Mouse (Mus musculus) limb, embryonic 12.5 days (tissue): ENCODE results near the gene Apoc4. TPM values are rescaled to one million over a fixed set of nuclear protein-coding genes. Genes with fewer than 3 reads are reported as not detected.
"Not testable (repeated sequence)": the region's sequence is repeated elsewhere in the genome, so short reads cannot be mapped to it uniquely, and the experiment has no call there.

Source experiments
- ATAC-seq: fragments of 200-750 bp; cut with Nextera tagmentation; 2 replicates; pipeline ENCODE4 v1.8.0; 2017; ENCODE audit warnings: low read depth, moderate TSS enrichment; ENCODE audit not compliant: insufficient number of reproducible peaks, insufficient read depth, low FRiP score, low TSS enrichment
- H3K27ac ChIP-seq: fragments of 300-500 bp; sonication (generic); 2 replicates; pipeline ENCODE4 v1.5.1; 2016; ENCODE audit warnings: mild to moderate bottlenecking, moderate library complexity
- H3K27me3 ChIP-seq: fragments of 300-500 bp; sonication (generic); 2 replicates; pipeline ENCODE4 v1.6.1; 2016; ENCODE audit warnings: mild to moderate bottlenecking, moderate library complexity
- H3K36me3 ChIP-seq: fragments of 300-500 bp; sonication (generic); 2 replicates; pipeline ENCODE4 v1.6.1; 2016; ENCODE audit warnings: mild to moderate bottlenecking, moderate library complexity
- H3K4me1 ChIP-seq: fragments of 300-500 bp; sonication (generic); replicated peaks from 2 replicates; pipeline ENCODE4 v1.6.1; 2016
- H3K4me2 ChIP-seq: fragments of 300-500 bp; sonication (generic); 2 replicates; pipeline ENCODE4 v1.6.1; 2016; ENCODE audit warnings: mild to moderate bottlenecking, moderate library complexity
- H3K4me3 ChIP-seq: fragments of 300-500 bp; sonication (generic); replicated peaks from 2 replicates; pipeline ENCODE4 v1.5.1; 2016; ENCODE audit warnings: mild to moderate bottlenecking
- H3K9ac ChIP-seq: fragments of 300-500 bp; sonication (generic); replicated peaks from 2 replicates; pipeline ENCODE4 v1.6.1; 2016; ENCODE audit warnings: mild to moderate bottlenecking, moderate library complexity
- H3K9me3 ChIP-seq: fragments of 300-500 bp; sonication (generic); 2 replicates; pipeline ENCODE4 v1.6.1; 2016; ENCODE audit warnings: mild to moderate bottlenecking, moderate library complexity
- WGBS: fragments of 180-500 bp; shearing (Covaris S2); methylation state at CpG from one replicate; pipeline ENCODE4 v1.1.7; 2016; 5-methylcytosine and 5-hydroxymethylcytosine counted together
- polyA plus RNA-seq: library from polyadenylated mRNA; unstranded; fragments of >200 nt; fragmentation: Nextera tagmentation; extraction: Ambion mirVana; gene quantifications from 2 replicates; pipeline ENCODE4 v1.2.1, GENCODE M21; 2016

Gene Apoc4
- polyA plus RNA-seq, 1 experiment from 2014 or later = not detected

GRCm38 (mm10) chr7:19690845-19691244, 9.6 kb upstream of the Apoc4 start:
- ATAC-seq = no peak
- Histone ChIP-seq H3K4me2 (no peak overlapping the region), H3K9me3 (no peaks in the 10 kb centered on the region), H3K27ac (no peak overlapping the region), H3K4me3 (no peak overlapping the region), H3K4me1 (peaks cover 6% of the 10 kb centered on the region), H3K36me3 (peaks cover under 1% of the 10 kb centered on the region; the same call in 1 of the 2 replicates), H3K9ac (no peak overlapping the region), H3K27me3 (no peaks in the 10 kb centered on the region; the same call in 1 of the 2 replicates)
- 88% methylated on average over 4 of the region's 4 CpGs for WGBS

- no peak overlapping the region for H3K4me3 ChIP-seq
- 88% methylated on average over 2 of the region's 2 CpGs for WGBS
- H3K9me3 ChIP-seq = no peaks in the 10 kb centered on the region
- no peak overlapping the region for H3K9ac ChIP-seq
- no peaks in the 10 kb centered on the region; the same call in 1 of the 2 replicates for H3K27me3 ChIP-seq
- no peak overlapping the region for H3K27ac ChIP-seq
- H3K4me1 ChIP-seq = peaks cover 6% of the 10 kb centered on the region
- ATAC-seq = no peak
- no peaks in the 10 kb centered on the region for H3K36me3 ChIP-seq
- H3K4me2 ChIP-seq = no peak overlapping the region
Measured at GRCm38 (mm10) chr7:19688611-19689010, 7.3 kb upstream of the Apoc4 start.

GRCm38 (mm10) chr7:19688101-19688500, 6.8 kb upstream of the Apoc4 start:
- no peak overlapping the region for H3K4me3 ChIP-seq
- H3K9me3 ChIP-seq = no peaks in the 10 kb centered on the region
- H3K36me3 ChIP-seq = no peaks in the 10 kb centered on the region
- peaks cover 1% of the 10 kb centered on the region for H3K4me1 ChIP-seq
- no peaks in the 10 kb centered on the region for H3K27me3 ChIP-seq
- no peak for ATAC-seq
- H3K27ac ChIP-seq = no peak overlapping the region
- no peak overlapping the region for H3K4me2 ChIP-seq
- WGBS = 89% methylated on average over 10 of the region's 10 CpGs
- H3K9ac ChIP-seq = no peak overlapping the region

- not testable (repeated sequence) for H3K36me3 ChIP-seq, H3K27ac ChIP-seq, H3K4me1 ChIP-seq, H3K4me3 ChIP-seq, ATAC-seq, H3K9ac ChIP-seq, H3K9me3 ChIP-seq, H3K4me2 ChIP-seq, H3K27me3 ChIP-seq
- WGBS = 73% methylated on average over 8 of the region's 8 CpGs
Measured at GRCm38 (mm10) chr7:19686927-19687583, 5.8 kb upstream of the Apoc4 start.

- Histone ChIP-seq H3K9me3 (no peaks in the 10 kb centered on the region), H3K4me2 (no peak overlapping the region), H3K4me3 (no peak overlapping the region), H3K27ac (no peak overlapping the region), H3K9ac (no peak overlapping the region), H3K4me1 (no peaks in the 10 kb centered on the region), H3K36me3 (no peaks in the 10 kb centered on the region), H3K27me3 (no peaks in the 10 kb centered on the region)
- ATAC-seq = no peak
- WGBS = 81% methylated on average over 6 of the region's 6 CpGs
Measured at GRCm38 (mm10) chr7:19686521-19686920, 5.2 kb upstream of the Apoc4 start.

- H3K9ac ChIP-seq = no peak overlapping the region
- 71% methylated on average over 4 of the region's 4 CpGs for WGBS
- H3K4me1 ChIP-seq = no peaks in the 10 kb centered on the region
- H3K4me3 ChIP-seq = no peak overlapping the region
- no peaks in the 10 kb centered on the region for H3K9me3 ChIP-seq
- no peaks in the 10 kb centered on the region for H3K36me3 ChIP-seq
- no peak for ATAC-seq
- H3K27me3 ChIP-seq = no peaks in the 10 kb centered on the region
- no peak overlapping the region for H3K4me2 ChIP-seq
- no peak overlapping the region for H3K27ac ChIP-seq
Measured at GRCm38 (mm10) chr7:19685374-19685773, 4.1 kb upstream of the Apoc4 start.

GRCm38 (mm10) chr7:19683771-19684201, 2.5 kb upstream of the Apoc4 start:
- no peak for ATAC-seq
- 94% methylated on average over 6 of the region's 6 CpGs for WGBS
- H3K27ac ChIP-seq = no peak overlapping the region
- H3K4me3 ChIP-seq = no peak overlapping the region
- no peaks in the 10 kb centered on the region for H3K9me3 ChIP-seq
- H3K4me2 ChIP-seq = no peak overlapping the region
- H3K36me3 ChIP-seq = no peaks in the 10 kb centered on the region
- H3K27me3 ChIP-seq = no peaks in the 10 kb centered on the region
- no peaks in the 10 kb centered on the region for H3K4me1 ChIP-seq
- no peak overlapping the region for H3K9ac ChIP-seq

- Histone ChIP-seq H3K4me2 (no peak overlapping the region), H3K9ac (0 out of 2 replicates have a peak overlapping the region, but pooled peaks have one; percentile 31), H3K27ac (no peak overlapping the region)
Measured at GRCm38 (mm10) chr7:19682979-19683378, 1.7 kb upstream of the Apoc4 start.

GRCm38 (mm10) chr7:19680702-19681101, 577 bp downstream of the Apoc4 start:
- Histone ChIP-seq H3K4me1 (no peaks in the 10 kb centered on the region), H3K36me3 (no peaks in the 10 kb centered on the region), H3K9ac (no peak overlapping the region), H3K4me3 (no peak overlapping the region), H3K27me3 (no peaks in the 10 kb centered on the region), H3K27ac (no peak overlapping the region), H3K4me2 (no peak overlapping the region), H3K9me3 (no peaks in the 10 kb centered on the region)
- ATAC-seq = no peak
- 88% methylated on average over 2 of the region's 2 CpGs for WGBS

More at GRCm38 (mm10) chr7:19682979-19683378, 1.7 kb upstream of the Apoc4 start:
- no peak for ATAC-seq
- Histone ChIP-seq H3K4me3 (no peak overlapping the region), H3K36me3 (no peaks in the 10 kb centered on the region), H3K4me1 (no peaks in the 10 kb centered on the region), H3K27me3 (no peaks in the 10 kb centered on the region), H3K9me3 (no peaks in the 10 kb centered on the region)
- 66% methylated on average over 3 of the region's 3 CpGs for WGBS

GRCm38 (mm10) chr7:19678901-19679300, 2.4 kb downstream of the Apoc4 start:
- H3K9me3 ChIP-seq = no peaks in the 10 kb centered on the region
- ATAC-seq = no peak
- H3K4me1 ChIP-seq = no peaks in the 10 kb centered on the region

GRCm38 (mm10) chr7:19677872-19678271, 3.4 kb downstream of the Apoc4 start, which contains the start of gene Apoc2:
Apoc2 (minus strand) TSS chr7:19677941.
- 76% methylated on average over 8 of the region's 8 CpGs for WGBS
- no peak for ATAC-seq
- H3K27me3 ChIP-seq = no peaks in the 10 kb centered on the region
- no peak within 1 kb of the TSS for H3K27ac ChIP-seq
- no peaks in the 10 kb centered on the region for H3K9me3 ChIP-seq
- no peak within 1 kb of the TSS for H3K4me3 ChIP-seq
- 0 out of 2 replicates have a peak within 1 kb of the TSS, but pooled peaks have one; percentile 12 for H3K9ac ChIP-seq
- no peaks in the 10 kb centered on the region for H3K36me3 ChIP-seq
- H3K4me2 ChIP-seq = no peak within 1 kb of the TSS
- H3K4me1 ChIP-seq = no peaks in the 10 kb centered on the region

More at GRCm38 (mm10) chr7:19678901-19679300, 2.4 kb downstream of the Apoc4 start:
- Histone ChIP-seq H3K27me3 (no peaks in the 10 kb centered on the region), H3K27ac (no peak overlapping the region), H3K4me3 (no peak overlapping the region), H3K36me3 (no peaks in the 10 kb centered on the region), H3K9ac (no peak overlapping the region), H3K4me2 (no peak overlapping the region)
- WGBS = 93% methylated on average over 3 of the region's 3 CpGs

GRCm38 (mm10) chr7:19676662-19677061, 4.6 kb downstream of the Apoc4 start:
- no peak overlapping the region for H3K27ac ChIP-seq
- no peaks in the 10 kb centered on the region for H3K27me3 ChIP-seq
- no peak overlapping the region for H3K9ac ChIP-seq
- no peak overlapping the region for H3K4me3 ChIP-seq
- H3K4me1 ChIP-seq = no peaks in the 10 kb centered on the region
- no peak for ATAC-seq
- no peaks in the 10 kb centered on the region for H3K36me3 ChIP-seq
- 59% methylated on average over 1 of the region's 1 CpGs for WGBS
- H3K9me3 ChIP-seq = no peaks in the 10 kb centered on the region
- no peak overlapping the region for H3K4me2 ChIP-seq
